Mouse (Mus musculus): ENCODE measurements around the gene Zfp983. TPM values are rescaled to one million over a fixed set of nuclear protein-coding genes. Genes with fewer than 3 reads are reported as not detected.
"Not testable (repeated sequence)": the region's sequence is repeated elsewhere in the genome, so short reads cannot be mapped to it uniquely, and the experiment has no call there.

Gene Zfp983
- polyA plus RNA-seq (2015; fragmentation: Nextera tagmentation; extraction: Ambion mirVana), result 4.2 TPM in 2 replicates

DNA sequence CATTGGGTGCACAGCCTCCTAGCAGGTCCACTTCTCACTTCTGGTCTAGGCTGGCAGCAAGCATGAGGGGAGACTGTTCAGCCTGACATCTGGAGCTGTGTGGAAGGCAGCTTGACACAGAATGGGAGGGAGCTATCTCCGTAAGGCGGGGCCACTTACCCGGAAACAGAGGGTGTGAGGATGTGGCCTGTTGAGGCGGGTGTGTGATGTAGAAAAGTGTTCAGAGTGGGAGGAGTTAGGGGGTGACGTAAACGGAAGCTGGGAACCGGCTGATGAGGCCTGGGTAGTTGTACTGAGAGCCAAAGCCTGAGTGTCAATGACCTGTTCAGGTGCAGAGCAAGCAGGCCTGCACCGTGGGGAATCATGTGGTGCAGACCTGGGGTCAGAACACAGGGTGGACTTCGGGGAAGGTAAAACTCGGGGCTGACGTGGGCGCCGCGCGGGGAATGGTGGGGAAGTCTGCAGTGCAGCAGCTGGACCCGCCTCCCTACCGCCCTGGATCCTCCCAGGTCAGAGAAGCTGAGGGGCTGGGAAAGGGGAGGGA lies at the start of gene Zfp983:
Gene Zfp983, plus strand, starts transcription at position 261 of the 544 bp plus-strand sequence.
- not testable (repeated sequence) for H3K4me1 ChIP-seq; H3K9me3 ChIP-seq; H3K9ac ChIP-seq; H3K36me3 ChIP-seq; H3K27me3 ChIP-seq (replicated peaks)
- H3K4me2 ChIP-seq, result peak within 1 kb of the TSS; percentile 45
- peak within 1 kb of the TSS; percentile 81 for H3K27ac ChIP-seq
- H3K4me3 ChIP-seq (replicated peaks), result peak within 1 kb of the TSS; percentile 50
- WGBS, result under 1% methylated on average over 17 of the region's 17 CpGs
- peak; percentile 99 for ATAC-seq (ENCODE audit: insufficient read depth, low FRiP score, low read depth)

DNA sequence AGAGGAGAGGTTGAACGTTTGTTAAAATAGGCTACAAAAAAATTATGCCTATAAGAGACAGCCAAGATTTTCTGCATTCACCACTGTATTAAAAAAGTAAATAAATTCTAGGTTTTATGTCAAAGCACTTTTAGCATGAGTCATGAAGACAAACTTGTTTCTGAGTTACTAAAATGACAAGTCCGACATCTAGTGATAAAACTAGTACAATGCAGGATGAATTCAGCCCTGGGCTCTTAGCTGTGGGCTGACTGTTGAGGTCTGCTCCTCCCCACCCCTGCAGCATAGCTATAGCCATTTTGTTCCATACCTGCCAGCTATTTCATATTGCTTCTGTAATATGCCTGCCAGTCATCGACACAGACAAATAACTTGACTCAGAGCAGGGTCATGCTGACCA lies 34.1 kb upstream of the Zfp983 start:
- Histone ChIP-seq H3K9me3 (no peaks in the 10 kb centered on the region), H3K36me3 (no peaks in the 10 kb centered on the region), H3K4me3 (replicated peaks) (no peak overlapping the region), H3K4me1 (no peaks in the 10 kb centered on the region), H3K9ac (no peak overlapping the region), H3K27ac (no peak overlapping the region), H3K4me2 (no peak overlapping the region), H3K27me3 (replicated peaks) (no peaks in the 10 kb centered on the region)
- WGBS, result 64% methylated on average over 3 of the region's 3 CpGs
- no peak for ATAC-seq (ENCODE audit: insufficient read depth, low FRiP score, low read depth)

DNA sequence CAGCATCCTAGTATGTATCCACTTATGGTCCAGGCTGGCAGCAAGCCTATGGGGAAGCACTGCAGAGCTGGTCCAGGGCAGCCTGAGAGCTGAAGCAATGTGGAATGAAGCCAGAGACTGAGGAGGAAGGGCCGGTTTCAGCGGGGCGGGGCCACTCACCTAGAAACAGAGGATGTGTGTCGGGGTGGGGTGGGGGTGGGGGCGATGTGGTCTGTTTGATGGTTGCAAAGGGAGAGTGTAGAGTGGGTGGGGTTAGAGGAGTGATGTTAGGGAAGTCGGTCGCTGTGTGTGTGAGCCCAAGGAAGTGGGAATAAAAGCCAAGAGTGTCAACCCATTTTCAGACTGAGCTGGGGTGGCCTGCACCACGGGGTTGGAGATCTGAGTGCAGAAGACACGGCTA lies 33.1 kb upstream of the Zfp983 start:
- Histone ChIP-seq H3K36me3 (no peaks in the 10 kb centered on the region), H3K9ac (no peak overlapping the region), H3K4me1 (no peaks in the 10 kb centered on the region), H3K27ac (no peak overlapping the region), H3K4me2 (peak overlapping the region; percentile 27; the same call in 1 of the 2 replicates), H3K9me3 (no peaks in the 10 kb centered on the region), H3K27me3 (replicated peaks) (no peaks in the 10 kb centered on the region), H3K4me3 (replicated peaks) (no peak overlapping the region)
- peak; percentile 43; the same call in 1 of the 2 replicates for ATAC-seq (ENCODE audit: insufficient read depth, low FRiP score, low read depth)
- WGBS, result 9% methylated on average over 9 of the region's 9 CpGs

DNA sequence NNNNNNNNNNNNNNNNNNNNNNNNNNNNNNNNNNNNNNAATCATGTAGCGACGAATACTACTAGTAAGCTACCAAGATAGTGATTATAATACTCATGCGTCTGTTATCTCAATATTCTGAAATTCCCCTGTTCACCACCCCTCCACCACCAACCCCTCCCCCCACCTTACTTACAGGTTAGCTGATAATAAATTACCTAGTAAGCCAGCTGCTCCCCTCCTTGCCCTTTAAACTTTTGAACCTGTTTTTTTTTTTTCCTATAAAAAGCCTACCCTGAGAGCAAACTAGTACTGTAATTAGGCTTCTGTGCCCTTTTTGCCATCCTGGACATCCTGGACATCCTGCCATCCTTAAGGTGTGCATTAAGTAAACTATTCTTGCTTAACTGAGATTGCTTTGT lies 26.8 kb upstream of the Zfp983 start:
- Histone ChIP-seq H3K9ac (no peak overlapping the region), H3K4me1 (no peaks in the 10 kb centered on the region), H3K27me3 (replicated peaks) (no peaks in the 10 kb centered on the region), H3K36me3 (no peaks in the 10 kb centered on the region), H3K9me3 (no peaks in the 10 kb centered on the region), H3K4me3 (replicated peaks) (no peak overlapping the region), H3K27ac (no peak overlapping the region), H3K4me2 (no peak overlapping the region)
- WGBS, result 0% methylated on average over 1 of the region's 3 CpGs
- ATAC-seq (ENCODE audit: insufficient read depth, low FRiP score, low read depth), result no peak

DNA sequence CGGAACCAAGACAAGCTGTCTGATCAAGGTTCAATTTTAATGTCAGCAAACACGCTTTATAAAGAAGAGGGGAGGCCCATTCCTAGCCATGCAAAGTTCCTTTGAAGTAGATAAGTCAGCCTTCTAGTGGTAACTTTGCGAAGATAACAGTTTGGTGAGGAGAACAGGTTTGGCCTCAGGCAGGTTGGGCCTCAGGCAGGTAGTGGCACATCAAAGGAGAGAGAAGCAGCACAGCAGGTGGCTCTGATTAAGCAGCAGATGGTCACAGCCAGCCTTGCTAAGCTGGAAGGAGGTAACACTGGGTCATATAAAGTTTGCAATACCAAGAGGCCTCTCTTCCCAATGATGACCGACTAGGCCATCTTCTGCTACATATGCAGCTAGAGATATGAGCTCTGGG lies 14.7 kb upstream of the Zfp983 start:
- not testable (repeated sequence) for H3K27ac ChIP-seq; H3K4me3 ChIP-seq (replicated peaks); H3K4me2 ChIP-seq; H3K4me1 ChIP-seq; H3K9ac ChIP-seq; H3K36me3 ChIP-seq; H3K9me3 ChIP-seq; H3K27me3 ChIP-seq (replicated peaks); ATAC-seq (ENCODE audit: insufficient read depth, low FRiP score, low read depth)
- 48% methylated on average over 4 of the region's 4 CpGs for WGBS

DNA sequence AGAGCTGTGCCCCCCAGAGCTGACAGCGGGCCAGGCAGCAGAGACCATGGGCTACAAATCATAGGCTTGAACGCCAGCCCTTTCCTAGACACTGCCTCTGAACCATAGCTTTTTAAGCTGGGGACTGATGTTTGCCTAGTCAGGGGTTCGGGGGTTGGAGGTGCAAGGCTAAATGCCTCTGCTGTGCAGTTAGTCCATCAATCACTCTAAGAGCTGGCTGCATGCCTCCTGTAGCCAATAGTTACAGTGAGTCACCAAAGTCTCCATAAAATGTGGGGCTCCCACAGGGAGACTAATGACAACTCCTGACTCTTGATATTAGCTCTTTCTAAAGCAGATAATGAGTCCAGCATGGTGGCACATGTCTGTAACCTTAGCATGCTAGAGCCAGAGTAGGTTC lies 1.6 kb upstream of the Zfp983 start:
- 24% methylated on average over 3 of the region's 3 CpGs for WGBS
- no peaks in the 10 kb centered on the region for H3K9me3 ChIP-seq
- H3K36me3 ChIP-seq, result no peaks in the 10 kb centered on the region
- H3K4me3 ChIP-seq (replicated peaks), result no peak overlapping the region
- no peaks in the 10 kb centered on the region for H3K27me3 ChIP-seq (replicated peaks)
- H3K4me2 ChIP-seq, result no peak overlapping the region
- H3K4me1 ChIP-seq, result no peaks in the 10 kb centered on the region
- no peak for ATAC-seq (ENCODE audit: insufficient read depth, low FRiP score, low read depth)
- no peak overlapping the region for H3K9ac ChIP-seq
- H3K27ac ChIP-seq, result no peak overlapping the region

DNA sequence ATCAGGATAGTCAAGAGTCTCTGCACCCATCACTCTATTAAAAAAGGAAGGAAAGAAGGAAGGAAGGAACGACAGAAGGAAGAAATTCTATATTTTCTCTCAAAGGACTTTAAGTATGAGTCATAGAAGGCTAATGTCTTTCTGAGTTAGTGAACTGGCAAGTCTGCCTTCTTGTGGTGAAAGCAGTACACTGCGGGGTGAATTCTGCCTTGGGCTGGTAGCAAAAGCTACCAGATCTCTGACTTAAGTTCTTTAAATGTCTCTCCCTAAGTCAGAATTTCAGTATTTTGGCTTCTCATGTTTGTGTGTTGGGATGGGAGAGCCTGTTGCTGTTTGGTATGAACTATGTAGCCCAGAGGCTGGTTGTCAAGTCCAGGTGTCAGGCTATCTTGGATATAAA lies 488 bp upstream of the Zfp983 start:
- H3K9me3 ChIP-seq, result no peaks in the 10 kb centered on the region
- H3K4me3 ChIP-seq (replicated peaks), result peak overlapping the region; percentile 50
- 0 out of 2 replicates have a peak, but pooled peaks have one; percentile 29 for ATAC-seq (ENCODE audit: insufficient read depth, low FRiP score, low read depth)
- 20% methylated on average over 2 of the region's 2 CpGs for WGBS
- H3K27ac ChIP-seq, result peak overlapping the region; percentile 81
- H3K9ac ChIP-seq, result no peak overlapping the region
- H3K36me3 ChIP-seq, result no peaks in the 10 kb centered on the region
- H3K4me1 ChIP-seq, result no peaks in the 10 kb centered on the region
- H3K27me3 ChIP-seq (replicated peaks), result no peaks in the 10 kb centered on the region
- peak overlapping the region; percentile 45 for H3K4me2 ChIP-seq

DNA sequence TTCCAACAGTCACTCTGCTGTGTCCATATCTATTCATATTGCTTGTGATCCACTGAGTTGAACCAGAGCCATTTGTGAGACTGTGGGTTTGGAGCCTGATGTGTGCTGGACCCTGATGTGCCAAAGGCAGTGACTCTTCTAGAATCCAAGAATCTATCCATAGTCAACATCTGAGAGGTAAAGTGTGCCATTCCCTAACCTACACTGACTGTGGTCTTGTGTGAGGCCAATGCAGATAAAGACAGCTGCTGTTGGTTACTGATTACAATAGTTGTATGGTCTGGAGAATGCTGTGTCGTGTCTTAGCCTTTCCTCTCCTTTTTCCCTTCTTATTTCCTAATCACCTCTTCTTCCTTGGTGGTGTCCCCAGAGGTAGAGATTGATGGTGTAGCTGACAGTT lies 28.4 kb downstream of the Zfp983 start:
- not testable (repeated sequence) for H3K27ac ChIP-seq; H3K9ac ChIP-seq; H3K36me3 ChIP-seq; H3K27me3 ChIP-seq (replicated peaks); H3K4me1 ChIP-seq; H3K4me2 ChIP-seq; H3K4me3 ChIP-seq (replicated peaks); ATAC-seq (ENCODE audit: insufficient read depth, low FRiP score, low read depth); H3K9me3 ChIP-seq
- 19% methylated on average over 1 of the region's 1 CpGs for WGBS

DNA sequence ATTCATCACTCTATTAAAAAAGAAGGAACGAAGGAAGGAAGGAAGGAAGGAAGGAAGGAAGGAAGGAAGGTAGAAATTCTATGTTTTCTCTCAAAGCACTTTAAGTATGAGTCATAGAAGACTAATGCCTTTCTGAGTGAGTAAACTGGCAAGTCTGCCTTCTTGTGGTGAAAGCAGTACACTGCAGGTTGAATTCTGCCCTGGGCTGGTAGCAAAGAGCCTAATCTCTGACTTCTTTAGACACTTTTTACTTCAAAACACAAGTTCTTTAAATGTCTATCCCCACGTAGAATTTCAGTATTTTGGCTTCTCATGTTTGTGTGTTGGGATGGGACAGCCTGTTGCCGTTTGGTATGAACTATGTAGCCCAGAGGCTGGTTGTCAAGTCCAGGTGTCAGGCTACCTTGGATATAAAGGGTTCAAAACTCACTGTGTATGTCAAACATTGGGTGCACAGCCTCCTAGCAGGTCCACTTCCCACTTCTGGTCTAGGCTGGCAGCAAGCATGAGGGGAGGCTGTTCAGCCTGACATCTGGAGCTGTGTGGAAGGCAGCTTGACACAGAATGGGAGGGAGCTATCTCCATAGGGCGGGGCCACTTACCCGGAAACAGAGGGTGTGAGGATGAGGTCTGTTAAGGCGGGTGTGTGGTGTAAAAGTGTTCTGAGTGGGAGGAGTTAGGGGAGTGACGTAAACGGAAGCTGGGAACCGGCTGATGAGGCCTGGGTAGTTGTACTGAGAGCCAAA lies 29.0 kb downstream of the Zfp983 start:
- no peaks in the 10 kb centered on the region for H3K27me3 ChIP-seq (replicated peaks)
- H3K27ac ChIP-seq, result peak overlapping the region; percentile 79
- H3K4me3 ChIP-seq (replicated peaks), result peak overlapping the region; percentile 50
- H3K9ac ChIP-seq, result no peak overlapping the region
- H3K36me3 ChIP-seq, result no peaks in the 10 kb centered on the region
- ATAC-seq (ENCODE audit: insufficient read depth, low FRiP score, low read depth), result peak; percentile 100
- H3K4me2 ChIP-seq, result peak overlapping the region; percentile 56
- no peaks in the 10 kb centered on the region for H3K9me3 ChIP-seq
- no peaks in the 10 kb centered on the region for H3K4me1 ChIP-seq
- WGBS, result 3% methylated on average over 9 of the region's 9 CpGs

DNA sequence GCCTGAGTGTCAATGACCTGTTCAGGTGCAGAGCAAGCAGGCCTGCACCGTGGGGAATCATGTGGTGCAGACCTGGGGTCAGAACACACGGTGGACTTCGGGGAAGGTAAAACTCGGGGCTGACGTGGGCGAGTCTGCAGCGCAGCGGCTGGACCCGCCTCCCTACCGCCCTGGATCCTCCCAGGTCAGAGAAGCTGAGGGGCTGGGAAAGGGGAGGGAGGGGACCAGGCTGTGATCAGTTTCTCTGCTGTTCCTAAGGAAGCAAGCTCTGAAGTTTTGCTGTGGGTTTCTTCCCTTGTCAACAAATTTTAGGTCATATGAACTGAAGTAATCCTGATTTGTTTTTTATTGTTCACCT lies 29.6 kb downstream of the Zfp983 start:
- H3K4me3 ChIP-seq (replicated peaks), result peak overlapping the region; percentile 50
- not testable (repeated sequence) for H3K27me3 ChIP-seq (replicated peaks); H3K4me1 ChIP-seq; H3K9me3 ChIP-seq; H3K9ac ChIP-seq; H3K36me3 ChIP-seq
- peak overlapping the region; percentile 56 for H3K4me2 ChIP-seq
- H3K27ac ChIP-seq, result peak overlapping the region; percentile 79
- ATAC-seq (ENCODE audit: insufficient read depth, low FRiP score, low read depth), result peak; percentile 88
- 0% methylated on average over 10 of the region's 10 CpGs for WGBS

DNA sequence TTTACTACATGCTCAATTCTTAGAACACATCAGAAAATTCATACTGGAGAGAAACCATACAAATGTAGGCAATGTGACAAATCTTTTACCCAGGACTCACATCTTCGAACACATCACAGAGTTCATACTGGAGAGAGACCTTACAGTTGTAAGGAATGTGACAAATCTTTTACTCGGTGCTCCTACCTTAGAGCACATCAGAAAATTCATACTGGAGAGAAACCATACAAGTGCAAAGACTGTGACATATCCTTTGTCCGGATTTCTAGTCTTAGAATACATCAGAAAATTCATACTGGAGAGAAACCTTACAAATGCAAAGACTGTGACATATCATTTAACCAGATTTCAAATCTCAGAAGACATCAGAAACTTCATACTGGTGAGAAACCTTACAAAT lies 41.1 kb downstream of the Zfp983 start, which contains the start of gene Gm10226:
Gene Gm10226, plus strand, starts transcription at position 301 of the 400 bp plus-strand sequence.
- Histone ChIP-seq H3K4me1 (no peaks in the 10 kb centered on the region), H3K27me3 (replicated peaks) (no peaks in the 10 kb centered on the region), H3K4me2 (no peak within 1 kb of the TSS), H3K9me3 (no peaks in the 10 kb centered on the region), H3K4me3 (replicated peaks) (no peak within 1 kb of the TSS), H3K9ac (no peak within 1 kb of the TSS), H3K27ac (no peak within 1 kb of the TSS), H3K36me3 (no peaks in the 10 kb centered on the region)
- WGBS, result 88% methylated on average over 3 of the region's 3 CpGs
- ATAC-seq (ENCODE audit: insufficient read depth, low FRiP score, low read depth), result no peak

DNA sequence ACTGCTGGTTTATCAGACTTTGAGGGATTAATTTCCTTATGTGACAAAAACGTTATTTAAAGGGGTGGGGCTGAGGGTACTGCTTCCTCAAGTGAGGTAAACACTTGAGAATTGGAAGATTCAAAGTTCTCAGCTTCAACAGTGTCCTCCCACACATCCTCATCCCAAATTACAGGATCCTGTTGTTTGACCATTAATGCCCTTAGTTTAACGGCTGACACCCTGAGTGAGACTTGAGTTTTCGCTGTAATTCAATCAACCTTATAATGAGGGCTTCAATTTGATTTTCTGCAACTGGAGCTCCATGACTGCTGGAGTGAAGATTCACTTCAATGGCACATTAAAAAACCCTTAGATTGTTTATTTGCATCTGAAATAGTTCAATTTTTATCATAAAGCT lies 42.9 kb downstream of the Zfp983 start:
- no peak for ATAC-seq (ENCODE audit: insufficient read depth, low FRiP score, low read depth)
- Histone ChIP-seq H3K4me1 (no peaks in the 10 kb centered on the region), H3K9ac (no peak overlapping the region), H3K27ac (no peak overlapping the region), H3K4me2 (no peak overlapping the region), H3K4me3 (replicated peaks) (no peak overlapping the region), H3K27me3 (replicated peaks) (no peaks in the 10 kb centered on the region), H3K36me3 (no peaks in the 10 kb centered on the region), H3K9me3 (no peaks in the 10 kb centered on the region)
- WGBS, result 66% methylated on average over 3 of the region's 3 CpGs
